Mouse (Mus musculus): ENCODE results near the gene Arrdc2. TPM values are rescaled to one million over a fixed set of nuclear protein-coding genes. Genes with fewer than 3 reads are reported as not detected.
A peak's percentile ranks its signal among the peaks of the same experiment; 100 is the strongest.

Gene Arrdc2
- polyA plus RNA-seq, 1 experiment from 2014 or later: 2.4 TPM

GRCm38 (mm10) chr8:70863956-70864711, 24.6 kb upstream of the Arrdc2 start:
- H3K27me3 ChIP-seq (replicated peaks): peaks cover 38% of the 10 kb centered on the region
- H3K4me1 ChIP-seq: peaks cover 50% of the 10 kb centered on the region
- no peak for ATAC-seq (ENCODE audit: extremely low read depth, insufficient number of reproducible peaks, low FRiP score, low TSS enrichment)
- peak overlapping the region; percentile 64 for H3K27ac ChIP-seq (replicated peaks)
- WGBS: under 1% methylated on average over 46 of the region's 46 CpGs
- H3K9ac ChIP-seq: peak overlapping the region; percentile 83
- peak overlapping the region; percentile 70 for H3K4me3 ChIP-seq
- H3K4me2 ChIP-seq: peak overlapping the region; percentile 94
- peaks cover 13% of the 10 kb centered on the region for H3K36me3 ChIP-seq
- no peaks in the 10 kb centered on the region for H3K9me3 ChIP-seq

- Histone ChIP-seq H3K4me2 (peak within 1 kb of the TSS; percentile 94), H3K9me3 (no peaks in the 10 kb centered on the region), H3K9ac (peak within 1 kb of the TSS; percentile 83), H3K36me3 (peaks cover 6% of the 10 kb centered on the region), H3K4me1 (peaks cover 39% of the 10 kb centered on the region), H3K27me3 (replicated peaks) (peaks cover 42% of the 10 kb centered on the region), H3K4me3 (peak within 1 kb of the TSS; percentile 70), H3K27ac (replicated peaks) (peak within 1 kb of the TSS; percentile 64; the same call in 1 of the 2 replicates)
- 2% methylated on average over 55 of the region's 55 CpGs for WGBS
- no peak for ATAC-seq (ENCODE audit: extremely low read depth, insufficient number of reproducible peaks, low FRiP score, low TSS enrichment)
These were observed 23.5 kb upstream of the Arrdc2 start, which contains the start of gene Kcnn1 for GRCm38 (mm10) chr8:70862824-70863641. Gene Kcnn1, minus strand, starts transcription at chr8:70863258.

- 22% methylated on average over 4 of the region's 4 CpGs for WGBS
- H3K9ac ChIP-seq: peak overlapping the region; percentile 77; the same call in 1 of the 2 replicates
- H3K4me2 ChIP-seq: 0 out of 2 replicates have a peak overlapping the region, but pooled peaks have one; percentile 88
- H3K9me3 ChIP-seq: no peaks in the 10 kb centered on the region
- H3K4me3 ChIP-seq: 0 out of 2 replicates have a peak overlapping the region, but pooled peaks have one; percentile 58
- H3K4me1 ChIP-seq: peaks cover 14% of the 10 kb centered on the region
- H3K27me3 ChIP-seq (replicated peaks): peaks cover 62% of the 10 kb centered on the region
- H3K36me3 ChIP-seq: no peaks in the 10 kb centered on the region
- ATAC-seq (ENCODE audit: extremely low read depth, insufficient number of reproducible peaks, low FRiP score, low TSS enrichment): no peak
- H3K27ac ChIP-seq (replicated peaks): no peak overlapping the region
These were observed 18.0 kb upstream of the Arrdc2 start for GRCm38 (mm10) chr8:70857516-70857915.

DNA sequence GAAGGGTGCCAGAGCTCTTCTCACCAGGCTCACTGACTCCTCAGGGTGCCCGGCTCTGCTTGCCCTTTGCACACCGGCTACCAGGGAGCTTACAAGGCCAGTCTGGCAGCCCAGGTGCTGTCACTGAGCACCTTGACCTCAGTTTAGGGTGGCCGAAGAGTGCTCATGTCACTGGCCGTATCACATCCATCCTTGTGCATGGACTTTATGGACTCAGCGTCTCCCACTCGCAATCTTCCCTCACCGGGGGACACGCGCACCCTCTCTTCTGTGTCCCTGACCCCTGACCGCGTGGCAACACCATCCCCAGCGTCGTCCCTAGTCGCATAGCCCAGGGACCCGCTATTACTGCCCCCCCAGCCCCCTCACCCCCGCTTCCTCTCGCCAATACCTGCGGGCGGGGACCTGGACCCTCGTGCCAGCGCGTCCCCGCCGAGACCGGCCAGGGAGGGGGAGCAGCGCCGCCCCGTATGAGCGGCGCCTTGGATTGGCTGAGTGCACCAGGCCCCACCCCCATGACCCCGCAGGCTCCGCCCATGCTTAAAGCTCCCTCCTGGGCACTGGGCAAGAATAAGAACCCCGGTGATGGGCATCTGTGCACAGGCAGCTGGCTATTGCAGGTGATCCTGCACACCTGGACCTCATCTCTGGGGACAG, 17.1 kb upstream of the Arrdc2 start:
- ATAC-seq (ENCODE audit: extremely low read depth, insufficient number of reproducible peaks, low FRiP score, low TSS enrichment): peak; percentile 55

DNA sequence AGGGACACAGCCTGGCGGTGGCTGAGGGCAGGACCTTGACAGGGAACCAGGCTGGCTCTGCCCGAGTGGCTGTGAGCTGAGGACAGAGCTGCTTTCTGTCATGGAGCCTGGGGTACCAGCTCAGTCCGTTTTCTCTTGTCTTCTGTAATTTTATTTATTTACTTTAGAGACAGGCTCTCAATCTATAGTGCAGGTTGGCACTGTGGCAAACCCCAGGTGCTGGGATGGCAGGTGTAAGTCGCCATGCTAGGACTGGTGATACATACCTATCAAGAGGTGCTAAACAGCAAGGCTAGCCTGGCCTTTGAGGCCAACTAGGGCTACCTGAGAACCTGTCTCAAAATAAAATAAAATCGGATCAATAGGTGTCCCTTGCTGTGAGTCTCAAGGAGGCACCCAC, 16.5 kb upstream of the Arrdc2 start:
- H3K4me2 ChIP-seq: 0 out of 2 replicates have a peak overlapping the region, but pooled peaks have one; percentile 88
- no peak overlapping the region for H3K27ac ChIP-seq (replicated peaks)
- peaks cover 51% of the 10 kb centered on the region for H3K27me3 ChIP-seq (replicated peaks)
- peaks cover 10% of the 10 kb centered on the region for H3K4me1 ChIP-seq
- H3K9me3 ChIP-seq: no peaks in the 10 kb centered on the region
- 55% methylated on average over 5 of the region's 5 CpGs for WGBS
- no peaks in the 10 kb centered on the region for H3K36me3 ChIP-seq
- ATAC-seq (ENCODE audit: extremely low read depth, insufficient number of reproducible peaks, low FRiP score, low TSS enrichment): no peak
- no peak overlapping the region for H3K9ac ChIP-seq
- H3K4me3 ChIP-seq: no peak overlapping the region

More for the DNA sequence above, 17.1 kb upstream of the Arrdc2 start:
- 6% methylated on average over 32 of the region's 33 CpGs for WGBS
- peak overlapping the region; percentile 88 for H3K4me2 ChIP-seq
- H3K9ac ChIP-seq: peak overlapping the region; percentile 77
- no peaks in the 10 kb centered on the region for H3K36me3 ChIP-seq
- no peak overlapping the region for H3K27ac ChIP-seq (replicated peaks)
- peaks cover 57% of the 10 kb centered on the region for H3K27me3 ChIP-seq (replicated peaks)
- no peaks in the 10 kb centered on the region for H3K9me3 ChIP-seq
- H3K4me3 ChIP-seq: peak overlapping the region; percentile 58
- H3K4me1 ChIP-seq: peaks cover 10% of the 10 kb centered on the region

GRCm38 (mm10) chr8:70853863-70854262, 14.3 kb upstream of the Arrdc2 start:
- WGBS: 82% methylated on average over 2 of the region's 2 CpGs
- H3K4me3 ChIP-seq: no peak overlapping the region
- peaks cover 10% of the 10 kb centered on the region for H3K4me1 ChIP-seq
- H3K4me2 ChIP-seq: no peak overlapping the region
- H3K9me3 ChIP-seq: no peaks in the 10 kb centered on the region
- no peaks in the 10 kb centered on the region for H3K36me3 ChIP-seq
- H3K9ac ChIP-seq: no peak overlapping the region
- H3K27ac ChIP-seq (replicated peaks): no peak overlapping the region
- ATAC-seq (ENCODE audit: extremely low read depth, insufficient number of reproducible peaks, low FRiP score, low TSS enrichment): no peak
- H3K27me3 ChIP-seq (replicated peaks): peaks cover 65% of the 10 kb centered on the region

DNA sequence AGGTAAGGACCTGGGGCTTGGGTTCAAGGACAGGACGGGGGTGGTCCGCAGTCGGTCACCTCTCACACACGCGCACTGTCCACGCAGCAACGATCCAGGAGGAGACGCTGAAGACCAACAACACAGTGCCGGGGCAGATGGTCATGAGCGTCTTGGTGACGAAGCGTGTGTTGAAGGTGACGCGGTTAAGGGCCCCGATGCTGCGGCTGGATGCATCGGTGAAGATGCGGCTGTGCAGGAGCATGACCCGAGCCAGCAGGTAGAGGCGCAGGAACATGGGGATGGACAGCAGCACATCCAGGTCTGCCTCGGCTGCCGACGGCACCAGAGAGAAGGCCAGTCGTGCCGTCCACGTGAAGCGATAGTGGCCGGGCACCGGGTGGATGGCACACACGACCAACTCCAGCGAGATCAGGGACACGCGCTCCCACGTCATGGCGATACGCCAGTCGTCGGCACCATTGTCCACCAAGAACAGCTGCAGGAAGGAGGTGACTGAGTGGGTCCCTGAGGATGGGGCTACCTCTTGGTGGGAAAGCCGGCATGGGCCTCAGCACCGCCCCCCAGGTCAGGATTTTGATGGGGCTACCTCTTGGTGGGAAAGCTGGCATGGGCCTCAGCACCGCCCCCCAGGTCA, 13.2 kb upstream of the Arrdc2 start:
- H3K27me3 ChIP-seq (replicated peaks): peaks cover 69% of the 10 kb centered on the region
- no peak overlapping the region for H3K9ac ChIP-seq
- 84% methylated on average over 41 of the region's 41 CpGs for WGBS
- no peak for ATAC-seq (ENCODE audit: extremely low read depth, insufficient number of reproducible peaks, low FRiP score, low TSS enrichment)
- H3K9me3 ChIP-seq: no peaks in the 10 kb centered on the region
- H3K36me3 ChIP-seq: no peaks in the 10 kb centered on the region
- no peak overlapping the region for H3K27ac ChIP-seq (replicated peaks)
- peaks cover 10% of the 10 kb centered on the region for H3K4me1 ChIP-seq
- no peak overlapping the region for H3K4me2 ChIP-seq
- no peak overlapping the region for H3K4me3 ChIP-seq

DNA sequence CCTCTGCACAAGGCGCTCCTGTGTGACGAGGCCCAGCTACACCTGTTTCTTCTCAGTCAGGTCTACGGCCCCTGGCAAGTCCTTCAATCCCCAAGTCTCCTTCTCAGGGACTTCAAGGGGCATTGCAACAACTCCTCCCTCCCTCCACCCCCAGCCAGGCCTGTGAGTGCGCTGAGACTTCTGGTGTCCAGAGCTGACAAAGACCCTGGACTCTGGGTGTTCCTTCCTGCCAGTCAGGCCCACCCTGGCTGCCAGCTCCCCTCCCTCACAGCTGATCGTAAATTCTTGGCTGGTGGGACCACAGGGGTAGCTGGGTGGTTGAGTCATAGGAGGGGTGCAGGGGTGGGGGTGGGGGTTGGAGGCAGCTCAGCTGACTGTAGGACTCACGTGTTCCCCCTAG, 12.3 kb upstream of the Arrdc2 start:
- Histone ChIP-seq H3K4me2 (no peak overlapping the region), H3K9me3 (no peaks in the 10 kb centered on the region), H3K27ac (replicated peaks) (no peak overlapping the region), H3K4me3 (no peak overlapping the region), H3K4me1 (peaks cover 6% of the 10 kb centered on the region), H3K9ac (peak overlapping the region; percentile 28; the same call in 1 of the 2 replicates), H3K36me3 (no peaks in the 10 kb centered on the region), H3K27me3 (replicated peaks) (peaks cover 70% of the 10 kb centered on the region)
- ATAC-seq (ENCODE audit: extremely low read depth, insufficient number of reproducible peaks, low FRiP score, low TSS enrichment): no peak
- 45% methylated on average over 6 of the region's 6 CpGs for WGBS

DNA sequence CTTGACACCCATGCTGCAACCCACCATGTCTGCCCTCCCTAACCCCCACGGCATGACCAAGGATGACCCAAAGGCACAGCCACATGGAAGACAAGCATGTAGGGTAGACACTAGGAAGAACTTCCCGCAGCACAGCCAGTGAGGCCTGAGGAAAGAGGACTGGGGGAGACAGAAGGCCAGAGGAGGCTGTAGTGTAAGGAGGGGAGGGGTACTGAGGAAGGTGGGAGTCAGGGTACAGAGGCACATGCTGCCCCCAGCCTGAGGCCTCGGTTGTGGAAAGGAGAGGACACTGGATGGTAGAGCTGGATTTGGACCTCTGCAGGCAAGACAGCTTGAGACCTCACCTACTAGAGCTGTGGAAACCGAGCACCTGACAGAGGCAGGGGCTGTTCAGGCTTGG, 11.4 kb upstream of the Arrdc2 start:
- no peak overlapping the region for H3K9ac ChIP-seq
- 73% methylated on average over 4 of the region's 4 CpGs for WGBS
- H3K4me2 ChIP-seq: no peak overlapping the region
- no peak overlapping the region for H3K4me3 ChIP-seq
- H3K27me3 ChIP-seq (replicated peaks): peaks cover 70% of the 10 kb centered on the region
- no peaks in the 10 kb centered on the region for H3K36me3 ChIP-seq
- H3K4me1 ChIP-seq: no peaks in the 10 kb centered on the region
- no peak overlapping the region for H3K27ac ChIP-seq (replicated peaks)
- no peaks in the 10 kb centered on the region for H3K9me3 ChIP-seq
- no peak for ATAC-seq (ENCODE audit: extremely low read depth, insufficient number of reproducible peaks, low FRiP score, low TSS enrichment)

DNA sequence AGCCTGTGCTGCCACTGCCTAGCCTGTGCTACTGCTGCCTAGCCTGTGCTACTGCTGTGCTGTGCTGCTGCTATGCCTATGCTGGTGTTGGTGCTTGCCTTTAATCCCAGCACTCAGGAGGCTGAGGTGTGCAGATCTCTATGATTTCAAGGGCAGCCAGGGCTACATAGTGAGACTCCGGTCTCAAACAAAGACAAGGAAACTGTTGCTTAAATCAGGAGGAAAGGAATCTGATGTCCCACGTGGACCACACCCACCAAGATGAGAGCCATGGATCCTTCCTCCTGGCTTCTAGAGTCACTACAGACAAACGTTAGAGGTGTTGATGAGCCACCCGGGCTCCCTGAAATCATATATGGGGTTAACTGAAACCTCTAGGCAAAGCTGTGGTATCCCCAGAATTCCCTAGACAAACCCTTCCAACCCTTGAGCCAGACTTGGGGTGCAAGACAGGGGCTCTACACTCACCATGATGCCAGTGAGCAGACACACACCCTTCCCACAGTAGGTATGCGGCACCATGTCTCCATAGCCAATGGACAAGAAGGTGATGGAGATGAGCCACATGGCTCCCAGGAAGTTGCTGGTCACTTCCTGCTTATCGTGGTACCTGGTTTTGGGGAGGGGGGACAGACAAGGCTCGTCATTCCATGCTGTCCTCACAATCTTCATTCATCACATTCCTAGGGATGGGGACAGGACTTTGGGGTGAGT, 10.8 kb upstream of the Arrdc2 start:
- Histone ChIP-seq H3K27me3 (replicated peaks) (peaks cover 65% of the 10 kb centered on the region), H3K4me1 (no peaks in the 10 kb centered on the region), H3K4me3 (no peak overlapping the region), H3K9me3 (no peaks in the 10 kb centered on the region), H3K9ac (no peak overlapping the region), H3K4me2 (no peak overlapping the region), H3K27ac (replicated peaks) (no peak overlapping the region), H3K36me3 (no peaks in the 10 kb centered on the region)
- WGBS: 64% methylated on average over 7 of the region's 7 CpGs
- ATAC-seq (ENCODE audit: extremely low read depth, insufficient number of reproducible peaks, low FRiP score, low TSS enrichment): no peak

All from heart, embryonic 13.5 days (tissue).